Mouse (Mus musculus) MEL (cell line): ENCODE results near the gene Rcsd1. TPM values are rescaled to one million over a fixed set of nuclear protein-coding genes. Genes with fewer than 3 reads are reported as not detected.

ENCODE experiments used
- DNase-seq: peaks from one replicate; pipeline ENCODE4 v3.0.0; 2011; ENCODE audit warnings: low read depth, low spot score
- H3K27ac ChIP-seq: 2 replicates; pipeline ENCODE4 v1.5.1; 2012; ENCODE audit warnings: low read depth, mild to moderate bottlenecking, control low read depth, low read length, moderate library complexity; ENCODE audit not compliant: control insufficient read depth
- H3K27me3 ChIP-seq, 2 experiments: fragments of 150-350 bp in 1 of 2; sonication (generic) in 1 of 2; 2 replicates each; pipeline ENCODE4 v1.6.1; 2012; ENCODE audit warnings: low read length in 2 of 2, mild to moderate bottlenecking in 2 of 2, improper control_type of control experiment in 1 of 2, moderate library complexity in 1 of 2; ENCODE audit not compliant: insufficient read depth in 2 of 2, control insufficient read depth in 1 of 2
- H3K36me3 ChIP-seq, 2 experiments: 2 replicates each; pipeline ENCODE4 v1.6.1; 2012 to 2014; ENCODE audit warnings: low read length in 2 of 2, improper control_type of control experiment in 1 of 2, inconsistent platforms in 1 of 2, mild to moderate bottlenecking in 1 of 2; ENCODE audit not compliant: insufficient read depth in 2 of 2, control insufficient read depth in 1 of 2
- H3K4me1 ChIP-seq, 2 experiments: fragments of 150-350 bp in 1 of 2; sonication (generic) in 1 of 2; 2 replicates each; pipeline ENCODE4 v1.6.1; 2012; ENCODE audit warnings: low read length in 2 of 2, improper control_type of control experiment in 1 of 2, mild to moderate bottlenecking in 1 of 2; ENCODE audit not compliant: insufficient read depth in 2 of 2, control insufficient read depth in 1 of 2
- H3K4me3 ChIP-seq, 2 experiments: fragments of 150-350 bp in 1 of 2; sonication (generic) in 1 of 2; 2 replicates each; pipeline ENCODE4 v1.5.1; 2012; ENCODE audit warnings: low read depth in 2 of 2, low read length in 2 of 2, mild to moderate bottlenecking in 2 of 2, moderate library complexity in 2 of 2, control low read depth in 1 of 2, improper control_type of control experiment in 1 of 2; ENCODE audit not compliant: control insufficient read depth in 1 of 2, insufficient read depth in 1 of 2
- H3K79me2 ChIP-seq: 2 replicates; pipeline ENCODE4 v1.6.1; 2012; ENCODE audit warnings: mild to moderate bottlenecking, low read length, moderate library complexity; ENCODE audit not compliant: control insufficient read depth, poor library complexity, insufficient read depth
- H3K9ac ChIP-seq: 2 replicates; pipeline ENCODE4 v1.6.1; 2012; ENCODE audit warnings: low read depth, mild to moderate bottlenecking, control low read depth, low read length, moderate library complexity; ENCODE audit not compliant: control insufficient read depth, poor library complexity, severe bottlenecking
- H3K9me3 ChIP-seq: fragments of 150-350 bp; sonication (generic); replicated peaks from 2 replicates; pipeline ENCODE4 v1.6.1; 2012; ENCODE audit warnings: mild to moderate bottlenecking, low read length, improper control_type of control experiment, moderate library complexity; ENCODE audit not compliant: insufficient read depth
- BHLHE40 ChIP-seq: IDR thresholded peaks from 2 replicates; pipeline ENCODE4 v1.6.1; 2012; ENCODE audit warnings: low read depth, mild to moderate bottlenecking, inconsistent platforms, low read length, improper control_type of control experiment, borderline replicate concordance
- CHD2 ChIP-seq: IDR thresholded peaks from 2 replicates; pipeline ENCODE4 v1.6.1; 2011; ENCODE audit warnings: low read length, improper control_type of control experiment
- CTCF ChIP-seq, 3 experiments: IDR thresholded peaks in 2 of 3; conservative IDR thresholded peaks in 1 of 3; 2 replicates each; pipeline ENCODE4 v1.5.1; 2011 to 2012; ENCODE audit warnings: low read length in 3 of 3, low read depth in 2 of 3, mild to moderate bottlenecking in 2 of 3, improper control_type of control experiment in 1 of 3, inconsistent platforms in 1 of 3, mixed read lengths in 1 of 3, moderate library complexity in 1 of 3; ENCODE audit not compliant: control insufficient read depth in 1 of 3, insufficient read depth in 1 of 3, poor library complexity in 1 of 3, severe bottlenecking in 1 of 3
- E2F4 ChIP-seq: IDR thresholded peaks from 2 replicates; pipeline ENCODE4 v1.6.1; 2011; ENCODE audit warnings: low read depth, low read length, improper control_type of control experiment, borderline replicate concordance
- ETS1 ChIP-seq: IDR thresholded peaks from 2 replicates; pipeline ENCODE4 v1.6.1; 2012; ENCODE audit warnings: low read depth, mild to moderate bottlenecking, inconsistent platforms, low read length, improper control_type of control experiment, moderate library complexity
- GABPA ChIP-seq: IDR thresholded peaks from 2 replicates; pipeline ENCODE4 v1.6.1; 2012; ENCODE audit warnings: low read depth, mild to moderate bottlenecking, inconsistent platforms, low read length, improper control_type of control experiment, moderate library complexity
- GATA1 ChIP-seq: IDR thresholded peaks from 2 replicates; pipeline ENCODE4 v1.6.1; 2011; ENCODE audit warnings: low read depth, low read length, improper control_type of control experiment
- HCFC1 ChIP-seq: IDR thresholded peaks from 2 replicates; pipeline ENCODE4 v1.6.1; 2012; ENCODE audit warnings: low read depth, mild to moderate bottlenecking, inconsistent platforms, low read length, improper control_type of control experiment, moderate library complexity
- MAFK ChIP-seq: IDR thresholded peaks from 2 replicates; pipeline ENCODE4 v1.6.1; 2011; ENCODE audit warnings: low read depth, mild to moderate bottlenecking, low read length, improper control_type of control experiment, borderline replicate concordance
- MAX ChIP-seq: IDR thresholded peaks from 2 replicates; pipeline ENCODE4 v1.6.1; 2011; ENCODE audit warnings: low read length, improper control_type of control experiment
- MAZ ChIP-seq: IDR thresholded peaks from 2 replicates; pipeline ENCODE4 v1.6.1; 2012; ENCODE audit warnings: low read depth, mild to moderate bottlenecking, inconsistent platforms, low read length, improper control_type of control experiment
- MEF2A ChIP-seq: IDR thresholded peaks from 2 replicates; pipeline ENCODE4 v1.6.1; 2014; ENCODE audit warnings: low read depth, mild to moderate bottlenecking, inconsistent platforms, low read length, improper control_type of control experiment; ENCODE audit not compliant: poor library complexity, insufficient replicate concordance, severe bottlenecking; ENCODE audit errors: extremely low read depth
- MXI1 ChIP-seq: IDR thresholded peaks from 2 replicates; pipeline ENCODE4 v1.6.1; 2011; ENCODE audit warnings: mild to moderate bottlenecking, low read depth, low read length, improper control_type of control experiment
- MYB ChIP-seq: IDR thresholded peaks from 2 replicates; pipeline ENCODE4 v1.6.1; 2011; ENCODE audit warnings: mild to moderate bottlenecking, low read depth, low read length, improper control_type of control experiment
- MYC ChIP-seq: IDR thresholded peaks from 2 replicates; pipeline ENCODE4 v1.6.1; 2011; ENCODE audit warnings: low read depth, mild to moderate bottlenecking, low read length, improper control_type of control experiment, moderate library complexity
- NELFE ChIP-seq: IDR thresholded peaks from 2 replicates; pipeline ENCODE4 v1.6.1; 2011; ENCODE audit warnings: low read depth, low read length, improper control_type of control experiment
- NRF1 ChIP-seq: IDR thresholded peaks from 2 replicates; pipeline ENCODE4 v1.6.1; 2014; ENCODE audit warnings: low read depth, mild to moderate bottlenecking, inconsistent platforms, low read length, improper control_type of control experiment, moderate library complexity; ENCODE audit not compliant: poor library complexity, insufficient read depth, severe bottlenecking
- RAD21 ChIP-seq: IDR thresholded peaks from 2 replicates; pipeline ENCODE4 v1.6.1; 2011; ENCODE audit warnings: mild to moderate bottlenecking, low read depth, low read length, improper control_type of control experiment
- SIN3A ChIP-seq: IDR thresholded peaks from 2 replicates; pipeline ENCODE4 v1.6.1; 2012; ENCODE audit warnings: low read length, improper control_type of control experiment, inconsistent platforms
- SMC3 ChIP-seq: IDR thresholded peaks from 2 replicates; pipeline ENCODE4 v1.6.1; 2011; ENCODE audit warnings: low read depth, low read length, improper control_type of control experiment
- TAL1 ChIP-seq: IDR thresholded peaks from 2 replicates; pipeline ENCODE4 v1.6.1; 2012; ENCODE audit warnings: mild to moderate bottlenecking, inconsistent platforms, low read length, moderate library complexity, mixed read lengths
- TCF12 ChIP-seq: IDR thresholded peaks from 2 replicates; pipeline ENCODE4 v1.6.1; 2014; ENCODE audit warnings: low read depth, mild to moderate bottlenecking, inconsistent platforms, low read length, improper control_type of control experiment, moderate library complexity
- ZC3H11A ChIP-seq: IDR thresholded peaks from 2 replicates; pipeline ENCODE4 v1.6.1; 2012; ENCODE audit warnings: low read depth, mild to moderate bottlenecking, inconsistent platforms, low read length, improper control_type of control experiment
- ZMIZ1 ChIP-seq: IDR thresholded peaks from 2 replicates; pipeline ENCODE4 v1.6.1; 2012; ENCODE audit warnings: low read depth, mild to moderate bottlenecking, inconsistent platforms, low read length, improper control_type of control experiment, moderate library complexity
- polyA plus RNA-seq, 2 experiments: library from polyadenylated mRNA; stranded (reverse) in 1 of 2; unstranded in 1 of 2; fragments of >175 nt in 1 of 2; fragments of >200 nt in 1 of 2; gene quantifications; 2 replicates each; pipeline versions ENCODE4 v1.2.1 to v1.2.4; 2012; ENCODE audit warnings: low replicate concordance in 2 of 2, low read depth in 1 of 2; ENCODE audit not compliant: insufficient read length in 2 of 2, insufficient read depth in 1 of 2, missing spikeins in 1 of 2
- total RNA-seq: library from RNA; depleted of rRNA; stranded (reverse); fragments of 300-350 nt; gene quantifications from 2 replicates; pipeline ENCODE4 v1.2.3, GENCODE M21; 2012

Gene Rcsd1
- total and polyA plus RNA-seq, 3 experiments, result 19.0 to 38.0 TPM; not detected in 1

- no peak overlapping the region for H3K27ac ChIP-seq
- no peak overlapping the region for H3K9ac ChIP-seq
- no peaks in the 10 kb centered on the region for H3K4me1 ChIP-seq
- H3K4me3 ChIP-seq, result no peak overlapping the region
- DNase-seq, result no peak
- TF ChIP-seq ETS1 (no peak), MYB (no peak), MAX (no peak), TAL1 (no peak), HCFC1 (no peak), NELFE (no peak), GABPA (no peak), MEF2A (no peak), MYC (no peak), E2F4 (no peak), MAZ (no peak), RAD21 (no peak), MAFK (no peak), TCF12 (no peak), ZC3H11A (no peak), CHD2 (no peak), SIN3A (no peak), SMC3 (no peak)
- H3K79me2 ChIP-seq, result peaks cover 7% of the 10 kb centered on the region; the same call in 1 of the 2 replicates
- H3K36me3 ChIP-seq, result peaks cover 0 to 2% of the 10 kb centered on the region in 2 experiments; a peak in 3 of 4 replicates
- H3K9me3 ChIP-seq, result no peaks in the 10 kb centered on the region
- H3K27me3 ChIP-seq, result no peaks in the 10 kb centered on the region
Measured at GRCm38 (mm10) chr1:165689845-165690244, 19.7 kb downstream of the Rcsd1 start.

GRCm38 (mm10) chr1:165687861-165688260 lies 21.7 kb downstream of the Rcsd1 start:
- Histone ChIP-seq H3K79me2 (peaks cover 7% of the 10 kb centered on the region; the same call in 1 of the 2 replicates), H3K27ac (no peak overlapping the region), H3K36me3 (peaks cover 0 to 2% of the 10 kb centered on the region in 2 experiments; a peak in 2 of 4 replicates), H3K4me1 (no peaks in the 10 kb centered on the region), H3K27me3 (no peaks in the 10 kb centered on the region), H3K4me3 (no peak overlapping the region), H3K9me3 (no peaks in the 10 kb centered on the region), H3K9ac (no peak overlapping the region)
- DNase-seq, result no peak
- TF ChIP-seq ZMIZ1 (no peak), MXI1 (no peak), BHLHE40 (no peak), NRF1 (no peak), CTCF (IDR thresholded peaks at IDR 0.05 in 2 of 3, conservative IDR thresholded peaks at IDR 0.05 in 1 of 3; ENCODE audit: control insufficient read depth in 1 of 3, insufficient read depth in 1 of 3, low read depth in 2 of 3, low read length in 3 of 3, poor library complexity in 1 of 3, severe bottlenecking in 1 of 3) (no peak), MAZ (no peak), GABPA (no peak), GATA1 (no peak), ZC3H11A (no peak)
